Mouse (Mus musculus): ENCODE data around the gene Tcf3. TPM values are rescaled to one million over a fixed set of nuclear protein-coding genes. Genes with fewer than 3 reads are reported as not detected.

Tcf3 gene
- polyA plus RNA-seq, 1 experiment = 341 TPM

- Histone ChIP-seq H3K27ac (ENCODE audit: control insufficient read depth, insufficient read depth, low read length) (no peak overlapping the region), H3K27me3 (ENCODE audit: control insufficient read depth, insufficient read depth, low read length) (no peaks in the 10 kb centered on the region), H3K36me3 (ENCODE audit: control insufficient read depth, insufficient read depth, low read length) (peaks cover 61% of the 10 kb centered on the region), H3K4me3 (ENCODE audit: control insufficient read depth, insufficient read depth, low read length) (no peak overlapping the region), H3K4me1 (replicated peaks; ENCODE audit: control insufficient read depth, insufficient read depth, low read length) (no peaks in the 10 kb centered on the region)
- peak; percentile 40 for DNase-seq
- WGBS = 77% methylated on average over 4 of the region's 4 CpGs
- TF ChIP-seq CTCF (IDR thresholded peaks at IDR 0.05; ENCODE audit: borderline replicate concordance, control insufficient read depth, extremely low read depth, insufficient read depth, low read length, poor library complexity) = no peak
- no peak for TF ChIP-seq POLR2A (IDR thresholded peaks at IDR 0.05; ENCODE audit: control insufficient read depth, extremely low read depth, insufficient read depth, low read length, poor library complexity)
These were observed 9.9 kb downstream of the Tcf3 start for GRCm38 (mm10) chr10:80423562-80423961.

- WGBS = 95% methylated on average over 9 of the region's 9 CpGs
- Histone ChIP-seq H3K27me3 (ENCODE audit: control insufficient read depth, insufficient read depth, low read length) (no peaks in the 10 kb centered on the region), H3K27ac (ENCODE audit: control insufficient read depth, insufficient read depth, low read length) (no peak overlapping the region), H3K4me3 (ENCODE audit: control insufficient read depth, insufficient read depth, low read length) (no peak overlapping the region), H3K36me3 (ENCODE audit: control insufficient read depth, insufficient read depth, low read length) (peaks cover 68% of the 10 kb centered on the region), H3K4me1 (replicated peaks; ENCODE audit: control insufficient read depth, insufficient read depth, low read length) (no peaks in the 10 kb centered on the region)
- DNase-seq = no peak
- TF ChIP-seq POLR2A (IDR thresholded peaks at IDR 0.05; ENCODE audit: control insufficient read depth, extremely low read depth, insufficient read depth, low read length, poor library complexity) = no peak
- TF ChIP-seq CTCF (IDR thresholded peaks at IDR 0.05; ENCODE audit: borderline replicate concordance, control insufficient read depth, extremely low read depth, insufficient read depth, low read length, poor library complexity) = no peak
These were observed 11.6 kb downstream of the Tcf3 start for GRCm38 (mm10) chr10:80421651-80422472.

- H3K27ac ChIP-seq (ENCODE audit: control insufficient read depth, insufficient read depth, low read length) = no peak overlapping the region
- WGBS = 98% methylated on average over 8 of the region's 8 CpGs
These were observed 12.2 kb downstream of the Tcf3 start for GRCm38 (mm10) chr10:80421208-80421607.

GRCm38 (mm10) chr10:80420729-80421128 is 12.7 kb downstream of the Tcf3 start:
- 97% methylated on average over 10 of the region's 10 CpGs for WGBS
- Histone ChIP-seq H3K27me3 (ENCODE audit: control insufficient read depth, insufficient read depth, low read length) (no peaks in the 10 kb centered on the region), H3K36me3 (ENCODE audit: control insufficient read depth, insufficient read depth, low read length) (peaks cover 66% of the 10 kb centered on the region), H3K27ac (ENCODE audit: control insufficient read depth, insufficient read depth, low read length) (no peak overlapping the region), H3K4me1 (replicated peaks; ENCODE audit: control insufficient read depth, insufficient read depth, low read length) (no peaks in the 10 kb centered on the region), H3K4me3 (ENCODE audit: control insufficient read depth, insufficient read depth, low read length) (no peak overlapping the region)
- DNase-seq = no peak
- TF ChIP-seq POLR2A (IDR thresholded peaks at IDR 0.05; ENCODE audit: control insufficient read depth, extremely low read depth, insufficient read depth, low read length, poor library complexity) (no peak), CTCF (IDR thresholded peaks at IDR 0.05; ENCODE audit: borderline replicate concordance, control insufficient read depth, extremely low read depth, insufficient read depth, low read length, poor library complexity) (no peak)

More at GRCm38 (mm10) chr10:80421208-80421607, 12.2 kb downstream of the Tcf3 start:
- Histone ChIP-seq H3K36me3 (ENCODE audit: control insufficient read depth, insufficient read depth, low read length) (peaks cover 66% of the 10 kb centered on the region), H3K27me3 (ENCODE audit: control insufficient read depth, insufficient read depth, low read length) (no peaks in the 10 kb centered on the region), H3K4me1 (replicated peaks; ENCODE audit: control insufficient read depth, insufficient read depth, low read length) (no peaks in the 10 kb centered on the region), H3K4me3 (ENCODE audit: control insufficient read depth, insufficient read depth, low read length) (no peak overlapping the region)
- TF ChIP-seq POLR2A (IDR thresholded peaks at IDR 0.05; ENCODE audit: control insufficient read depth, extremely low read depth, insufficient read depth, low read length, poor library complexity) (no peak), CTCF (IDR thresholded peaks at IDR 0.05; ENCODE audit: borderline replicate concordance, control insufficient read depth, extremely low read depth, insufficient read depth, low read length, poor library complexity) (no peak)
- DNase-seq = no peak

- H3K27me3 ChIP-seq (ENCODE audit: control insufficient read depth, insufficient read depth, low read length) = no peaks in the 10 kb centered on the region
- TF ChIP-seq POLR2A (IDR thresholded peaks at IDR 0.05; ENCODE audit: control insufficient read depth, extremely low read depth, insufficient read depth, low read length, poor library complexity) = no peak
- TF ChIP-seq CTCF (IDR thresholded peaks at IDR 0.05; ENCODE audit: borderline replicate concordance, control insufficient read depth, extremely low read depth, insufficient read depth, low read length, poor library complexity) = no peak
- no peak overlapping the region for H3K4me3 ChIP-seq (ENCODE audit: control insufficient read depth, insufficient read depth, low read length)
- 92% methylated on average over 8 of the region's 8 CpGs for WGBS
- no peak for DNase-seq
- H3K4me1 ChIP-seq (replicated peaks; ENCODE audit: control insufficient read depth, insufficient read depth, low read length) = no peaks in the 10 kb centered on the region
- H3K27ac ChIP-seq (ENCODE audit: control insufficient read depth, insufficient read depth, low read length) = no peak overlapping the region
- H3K36me3 ChIP-seq (ENCODE audit: control insufficient read depth, insufficient read depth, low read length) = peaks cover 66% of the 10 kb centered on the region
These were observed 14.0 kb downstream of the Tcf3 start for GRCm38 (mm10) chr10:80419419-80419818.

GRCm38 (mm10) chr10:80418311-80418710 is 15.1 kb downstream of the Tcf3 start:
- no peak for DNase-seq
- Histone ChIP-seq H3K4me3 (ENCODE audit: control insufficient read depth, insufficient read depth, low read length) (no peak overlapping the region), H3K36me3 (ENCODE audit: control insufficient read depth, insufficient read depth, low read length) (peaks cover 73% of the 10 kb centered on the region), H3K27me3 (ENCODE audit: control insufficient read depth, insufficient read depth, low read length) (no peaks in the 10 kb centered on the region), H3K27ac (ENCODE audit: control insufficient read depth, insufficient read depth, low read length) (no peak overlapping the region), H3K4me1 (replicated peaks; ENCODE audit: control insufficient read depth, insufficient read depth, low read length) (no peaks in the 10 kb centered on the region)
- TF ChIP-seq CTCF (IDR thresholded peaks at IDR 0.05; ENCODE audit: borderline replicate concordance, control insufficient read depth, extremely low read depth, insufficient read depth, low read length, poor library complexity) = no peak
- no peak for TF ChIP-seq POLR2A (IDR thresholded peaks at IDR 0.05; ENCODE audit: control insufficient read depth, extremely low read depth, insufficient read depth, low read length, poor library complexity)
- WGBS = 90% methylated on average over 3 of the region's 3 CpGs

Data from thymus, adult 2 months (tissue).